Mouse (Mus musculus) 3134 (cell line): ENCODE measurements around the gene Rfx4.

Experiments
- DNase-seq: peaks from one replicate; pipeline ENCODE4 v3.0.0-alpha.2; 2011; ENCODE audit warnings: low spot score; ENCODE audit not compliant: insufficient read length; ENCODE audit errors: extremely low read depth

Gene Rfx4

DNA sequence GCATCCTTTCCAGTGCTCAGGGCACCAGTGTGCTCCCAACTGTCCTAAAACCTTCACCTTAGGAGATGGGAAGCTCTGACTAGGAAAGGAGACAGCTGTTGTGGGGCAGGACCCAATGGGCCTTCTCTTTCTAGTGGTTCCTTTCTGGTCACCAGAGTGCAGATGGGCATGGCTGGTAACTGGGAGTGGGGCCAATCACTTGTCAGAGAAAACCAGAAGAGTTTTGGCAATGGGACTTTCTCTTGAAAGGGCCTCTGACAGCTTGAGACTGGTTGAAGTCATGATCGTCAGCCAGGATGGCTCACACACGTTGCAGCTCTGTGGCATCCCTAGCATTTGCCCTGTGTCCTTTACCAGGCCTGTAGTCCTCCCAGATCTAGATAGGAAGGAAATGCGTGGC, 152.1 kb downstream of the Rfx4 start:
- no peak for DNase-seq

DNA sequence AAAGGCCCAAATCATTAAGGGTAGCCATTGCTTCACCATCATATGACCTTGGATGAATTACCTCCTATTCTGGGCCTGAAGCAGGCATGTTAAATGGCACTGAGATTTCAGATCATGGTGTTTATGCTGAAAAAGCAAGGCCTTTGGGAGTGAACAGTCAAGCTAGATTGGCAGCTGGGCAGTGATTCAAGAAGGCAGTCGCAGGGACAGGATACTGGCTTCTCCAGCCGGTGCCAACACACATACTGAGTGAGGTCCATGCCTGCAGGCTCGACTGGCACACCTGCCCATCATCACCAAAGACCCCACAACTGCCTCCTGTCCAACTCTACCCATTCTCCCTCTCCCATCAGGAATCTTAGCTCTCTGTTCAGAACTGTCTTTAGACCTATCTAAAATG, 152.6 kb downstream of the Rfx4 start:
- DNase-seq, result no peak

- DNase-seq, result no peak
Measured at GRCm38 (mm10) chr10:84909021-84909801, 153.3 kb downstream of the Rfx4 start.

- no peak for DNase-seq
Measured at GRCm38 (mm10) chr10:84910194-84910593, 154.3 kb downstream of the Rfx4 start.

GRCm38 (mm10) chr10:84910758-84911384, 155.0 kb downstream of the Rfx4 start:
- DNase-seq, result no peak

DNA sequence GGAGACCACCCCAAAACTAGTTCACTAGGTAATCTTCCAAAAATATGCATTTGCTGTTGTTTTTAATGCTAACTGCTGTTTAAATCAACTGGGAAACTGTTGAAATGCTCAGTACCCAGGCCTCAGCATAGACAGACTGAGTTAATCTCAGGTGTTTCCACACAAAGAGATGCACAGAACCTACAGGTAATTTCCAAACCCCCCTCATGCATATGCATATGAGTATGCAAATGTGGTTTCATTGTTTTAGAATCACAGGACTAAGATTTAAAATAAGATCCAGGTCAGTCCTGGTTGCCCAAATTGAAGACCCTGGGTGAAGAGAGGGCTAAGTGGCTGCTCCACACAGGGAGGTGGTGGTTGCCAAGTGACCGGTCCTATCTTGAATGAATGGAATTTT, 157.3 kb downstream of the Rfx4 start:
- DNase-seq, result no peak

DNA sequence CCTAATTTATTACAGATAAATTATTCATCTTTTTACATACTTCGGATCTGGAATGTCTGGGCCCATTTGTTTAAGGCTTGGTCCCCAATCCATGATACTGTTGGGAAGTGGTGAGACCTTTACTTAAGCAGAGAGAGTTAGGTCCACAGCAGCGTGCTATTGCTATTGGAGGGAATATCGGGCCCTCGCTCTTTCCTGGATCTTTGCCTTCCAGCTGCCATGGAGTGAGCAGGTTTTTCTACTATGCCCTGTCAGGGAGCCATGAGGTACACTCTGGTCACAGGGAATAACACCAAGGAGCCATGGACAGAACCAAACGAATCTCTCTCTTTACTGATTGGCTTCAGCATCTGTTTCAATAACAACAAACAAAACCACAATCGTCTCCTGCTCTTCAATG, 159.6 kb downstream of the Rfx4 start:
- DNase-seq, result no peak

DNA sequence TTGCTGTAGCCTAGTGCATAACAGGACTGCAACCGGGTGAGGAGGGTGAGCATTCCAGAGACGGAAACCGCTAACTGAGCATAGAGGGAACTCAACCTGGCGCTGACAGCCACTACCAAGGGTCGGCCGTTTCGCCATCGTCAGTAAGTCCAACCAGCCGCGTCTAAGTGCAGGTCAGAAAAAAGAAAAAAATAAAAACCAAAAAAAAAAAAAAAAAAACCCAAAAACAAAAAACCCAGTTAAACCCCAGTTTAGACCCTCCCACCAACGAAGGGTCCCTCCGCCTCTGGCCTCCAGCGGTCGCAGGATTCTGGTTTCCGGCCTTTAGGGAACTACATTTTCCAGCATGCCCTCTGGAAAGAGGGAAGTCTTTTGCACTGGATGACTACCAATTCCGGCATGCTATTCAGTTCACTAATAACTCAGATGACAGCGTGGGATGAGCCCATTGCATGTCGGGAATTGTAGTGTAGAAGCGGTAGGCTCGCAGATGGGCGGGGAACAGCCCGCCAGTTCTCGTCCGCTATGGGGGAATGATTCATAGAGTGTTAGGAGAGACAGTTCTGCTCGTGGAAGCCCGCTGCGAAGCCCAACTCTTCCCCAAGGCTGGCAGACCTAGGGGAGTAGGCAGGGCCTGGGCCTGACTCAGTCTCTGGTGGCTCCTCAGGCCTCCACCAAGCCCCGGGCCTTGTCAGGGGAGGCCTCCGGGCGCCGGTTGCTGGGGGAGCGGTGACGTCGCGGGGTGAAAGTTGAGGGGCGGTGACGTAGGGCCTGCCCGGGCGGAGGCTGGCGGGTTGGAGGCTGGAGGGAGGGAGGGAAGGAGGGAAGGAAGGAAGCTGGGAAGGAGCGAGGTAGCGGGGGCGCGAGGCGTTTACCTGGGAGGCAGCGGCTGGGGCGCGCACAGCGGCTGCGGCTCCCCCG, 161.2 kb downstream of the Rfx4 start, which contains the start of gene Ric8b:
Gene Ric8b (plus strand): TSS at position 807 of the 921 bp plus-strand sequence.
- peak; percentile 96 for DNase-seq

- DNase-seq, result no peak
Measured at GRCm38 (mm10) chr10:84917731-84918095, 161.9 kb downstream of the Rfx4 start.

DNA sequence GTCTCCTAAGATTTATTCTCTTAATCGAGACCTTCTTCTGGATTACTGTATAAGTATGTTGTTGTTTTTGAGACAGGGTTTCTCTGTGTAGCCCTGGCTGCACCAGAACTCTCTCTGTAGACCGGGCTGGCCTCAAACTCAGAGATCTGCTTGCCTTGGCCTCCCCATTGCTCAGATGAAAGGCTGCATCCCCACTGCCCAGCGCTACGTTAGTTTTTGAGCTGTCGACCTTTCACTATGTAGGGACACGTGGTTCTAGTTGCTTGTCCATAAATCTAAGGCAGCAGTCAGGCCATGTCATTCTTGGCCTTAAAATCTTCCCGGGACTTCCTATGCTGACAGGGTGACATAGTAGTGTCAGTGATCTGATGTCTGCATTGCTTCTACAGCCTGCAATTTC, 170.5 kb downstream of the Rfx4 start:
- no peak for DNase-seq

DNA sequence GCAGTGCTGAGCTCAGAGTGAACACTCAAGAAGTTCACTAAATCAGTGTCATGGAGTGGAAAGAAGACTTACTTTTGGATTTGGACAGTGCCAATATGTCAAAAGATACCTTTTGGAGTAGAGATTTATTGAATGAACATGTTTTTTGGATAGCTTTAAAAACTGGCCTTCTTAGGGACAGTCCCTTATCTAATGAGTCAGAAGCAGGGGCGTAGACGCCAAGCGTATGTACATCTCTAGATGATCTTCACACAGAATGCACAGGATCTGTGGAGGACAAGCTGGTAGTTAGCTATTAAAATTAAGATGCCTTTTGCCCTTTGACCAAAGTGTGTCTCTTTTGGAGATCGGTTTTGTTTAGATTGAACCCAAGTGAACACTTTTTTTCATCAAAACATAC, 171.0 kb downstream of the Rfx4 start:
- DNase-seq, result no peak

DNA sequence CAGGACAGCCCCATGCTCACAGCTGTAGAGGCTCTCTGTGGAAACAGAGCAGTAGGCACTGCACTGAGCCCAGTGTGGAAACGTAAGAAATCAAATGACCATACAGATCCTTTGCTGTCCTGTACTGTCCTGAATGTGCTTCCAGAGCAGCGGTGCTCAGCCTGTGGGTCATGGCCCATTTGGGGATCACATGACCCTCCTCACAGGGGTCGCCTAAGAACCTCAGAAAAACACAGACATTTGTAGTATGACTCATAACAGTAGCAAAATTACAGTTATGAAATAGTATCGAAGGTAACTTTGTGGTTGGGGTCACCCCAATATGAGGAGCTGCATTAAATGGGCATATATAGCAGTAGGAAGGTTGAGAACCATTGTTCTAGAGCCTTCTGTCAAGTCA, 172.6 kb downstream of the Rfx4 start:
- no peak for DNase-seq

GRCm38 (mm10) chr10:84935553-84936209, 179.8 kb downstream of the Rfx4 start:
- no peak for DNase-seq

- no peak for DNase-seq
Measured at GRCm38 (mm10) chr10:84936832-84937515, 181.1 kb downstream of the Rfx4 start.

DNA sequence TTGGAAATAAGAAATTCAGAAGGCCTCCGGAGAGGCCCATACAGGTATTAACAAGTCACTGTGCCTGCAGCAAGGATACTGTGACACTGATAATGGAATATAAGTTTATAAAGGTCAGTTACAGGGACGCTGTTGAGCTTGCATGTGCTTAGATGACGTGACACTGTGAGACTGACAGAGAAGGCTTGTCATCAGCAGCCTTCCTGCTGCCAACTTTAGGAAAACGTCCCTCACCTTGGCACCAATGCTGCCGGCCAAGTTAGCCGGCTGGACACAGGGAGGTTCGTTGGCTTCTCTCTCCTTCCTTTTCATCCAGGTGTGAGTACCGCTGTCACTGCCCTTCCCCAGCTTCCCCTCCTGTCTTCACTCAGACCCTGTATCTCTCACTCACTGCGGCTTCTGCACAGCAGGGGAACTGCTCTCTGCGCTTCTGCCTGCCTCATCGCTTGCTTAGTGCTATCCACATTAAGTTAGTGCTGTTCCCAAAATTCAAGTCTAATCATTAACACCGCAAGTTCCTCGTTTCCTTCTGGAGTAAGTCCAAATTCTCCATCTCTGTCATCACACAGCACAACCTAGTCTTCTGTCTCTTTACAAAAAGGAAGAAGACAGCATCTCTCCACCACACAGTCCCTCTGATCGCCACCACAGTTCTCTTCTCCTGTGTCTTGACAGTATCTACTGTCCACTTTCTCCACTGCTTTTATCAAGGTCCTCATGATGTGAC, 182.4 kb downstream of the Rfx4 start:
- no peak for DNase-seq

- no peak for DNase-seq
Measured at GRCm38 (mm10) chr10:84938886-84939285, 183.0 kb downstream of the Rfx4 start.

- DNase-seq, result no peak
Measured at GRCm38 (mm10) chr10:84940356-84940755, 184.5 kb downstream of the Rfx4 start.

- no peak for DNase-seq
Measured at GRCm38 (mm10) chr10:84945692-84946091, 189.8 kb downstream of the Rfx4 start.

- DNase-seq, result no peak
Measured at GRCm38 (mm10) chr10:84948970-84949683, 193.3 kb downstream of the Rfx4 start.
